In the genomic region with DNA sequence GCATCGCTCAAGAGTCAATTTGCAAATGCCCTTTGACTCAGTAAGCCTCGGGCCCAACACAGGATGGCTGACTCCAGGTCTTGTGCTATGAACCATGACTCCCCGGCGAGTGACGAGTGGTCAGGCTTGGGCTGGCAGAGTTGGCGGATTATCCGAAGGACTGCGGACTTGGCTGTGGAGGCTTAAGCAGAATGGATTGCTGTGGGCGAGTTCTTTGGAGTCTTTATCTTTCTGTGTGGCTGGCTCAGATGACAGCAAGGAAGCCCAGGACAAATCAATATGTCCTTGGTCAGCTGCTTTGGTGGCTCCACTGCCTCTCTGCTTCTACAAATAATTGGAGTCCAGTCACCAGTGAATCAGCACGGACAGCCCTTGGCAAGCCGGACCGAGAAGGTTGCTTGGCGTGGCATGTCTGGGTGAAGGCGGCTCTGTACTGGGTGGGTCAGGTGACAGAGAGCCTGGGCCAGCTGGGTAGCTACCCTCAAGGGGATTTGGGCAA, we compare ENCODE assay signal across 14 mouse cellular contexts. TPM values are rescaled to one million over a fixed set of nuclear protein-coding genes. Genes with fewer than 3 reads are reported as not detected.
DNase-seq lines count a peak whose midpoint lies in the region; ATAC-seq and TF ChIP-seq lines count a peak whose summit lies in the region.
"Had no signal": no experiment of that assay in that cellular context is flagged by ENCODE, and none has a peak within 500 bp of the region (broad histone marks: within the 10 kb centered on the region; RNA-seq: fewer than 3 reads in every experiment).

No protein-coding gene starts in this region.

- DNase-seq in liver, postnatal 0 days: peak; percentile 44
- no peak for DNase-seq in liver
- DNase-seq in adrenal gland, adult 2 months: peak; percentile 90
- DNase-seq in kidney, adult 18-20 months: peak; percentile 81
- DNase-seq in hindbrain, embryonic 14.5 days (ENCODE audit: low spot score): no peak
- DNase-seq in heart, adult 8-10 months (ENCODE audit: low spot score): no peak
- DNase-seq: cerebellum, adult 9-11 months; right cerebral cortex, postnatal 4 days had no signal

- 69% methylated on average over 14 of the region's 14 CpGs for WGBS in liver, postnatal 0 days (ENCODE audit: insufficient replicate concordance)
- WGBS in hindbrain, embryonic 14.5 days: 72% methylated on average over 14 of the region's 14 CpGs

- H3K4me2 ChIP-seq in liver, postnatal 0 days (ENCODE audit: low read depth, low read length): peak overlapping the region; percentile 32; the same call in 1 of the 2 replicates
- H3K4me2 ChIP-seq in myocyte (ENCODE audit: low read depth): peak overlapping the region; percentile 57
- no peak overlapping the region for H3K4me2 ChIP-seq in hindbrain, embryonic 14.5 days (replicated peaks)
- H3K4me2 ChIP-seq: liver, embryonic 15.5 days had no signal

- no peak for TF ChIP-seq EP300 in liver, postnatal 0 days (IDR thresholded peaks at IDR 0.05; ENCODE audit: low read depth)

- no peaks in the 10 kb centered on the region for H3K9me3 ChIP-seq in liver, postnatal 0 days (ENCODE audit: low read length)
- no peaks in the 10 kb centered on the region for H3K9me3 ChIP-seq in hindbrain, embryonic 14.5 days (ENCODE audit: control insufficient read depth, low read length)
- H3K9me3 ChIP-seq: forebrain, embryonic 10.5 days; liver, embryonic 15.5 days had no signal

- no peak overlapping the region for H3ac ChIP-seq in myocyte (ENCODE audit: control insufficient read depth, insufficient read length)

- ATAC-seq in liver, postnatal 0 days: peak; percentile 71
- ATAC-seq in hindbrain, embryonic 14.5 days (ENCODE audit: low FRiP score): no peak
- ATAC-seq: hindbrain, embryonic 16.5 days had no signal

- H3K79me2 ChIP-seq in myocyte (ENCODE audit: control insufficient read depth, insufficient read depth): no peaks in the 10 kb centered on the region

- H3K27me3 ChIP-seq in liver, postnatal 0 days (ENCODE audit: insufficient read depth, low read length): no peaks in the 10 kb centered on the region
- no peaks in the 10 kb centered on the region for H3K27me3 ChIP-seq in myocyte (ENCODE audit: control insufficient read depth, insufficient read depth, insufficient read length)
- no peaks in the 10 kb centered on the region for H3K27me3 ChIP-seq in hindbrain, embryonic 14.5 days (ENCODE audit: control insufficient read depth, insufficient read depth, low read length)
- H3K27me3 ChIP-seq: liver, embryonic 15.5 days had no signal

- no peak overlapping the region for H3K4me3 ChIP-seq in liver, postnatal 0 days (ENCODE audit: low read depth, low read length)
- H3K4me3 ChIP-seq in myocyte: no peak overlapping the region
- no peak overlapping the region for H3K4me3 ChIP-seq in hindbrain, embryonic 14.5 days (replicated peaks; ENCODE audit: low read length)
- H3K4me3 ChIP-seq: forebrain, embryonic 10.5 days; liver, embryonic 15.5 days had no signal

- TF ChIP-seq CTCF in liver, postnatal 0 days (IDR thresholded peaks at IDR 0.05; ENCODE audit: low read depth): no peak

- no peaks in the 10 kb centered on the region for H3K36me3 ChIP-seq in liver, postnatal 0 days (replicated peaks; ENCODE audit: insufficient read depth, low read length)
- H3K36me3 ChIP-seq in myocyte (ENCODE audit: control insufficient read depth, insufficient read depth): no peaks in the 10 kb centered on the region
- no peaks in the 10 kb centered on the region for H3K36me3 ChIP-seq in hindbrain, embryonic 14.5 days (replicated peaks; ENCODE audit: control insufficient read depth, insufficient read depth)
- H3K36me3 ChIP-seq: forebrain, embryonic 10.5 days; liver, embryonic 15.5 days had no signal

- H3K4me1 ChIP-seq in liver, postnatal 0 days (ENCODE audit: insufficient read depth): peaks cover 6% of the 10 kb centered on the region
- H3K4me1 ChIP-seq in hindbrain, embryonic 14.5 days (replicated peaks; ENCODE audit: control insufficient read depth, insufficient read depth, low read length): no peaks in the 10 kb centered on the region

- peak overlapping the region; percentile 85 for H3K27ac ChIP-seq in liver, postnatal 0 days (ENCODE audit: low read depth)
- H3K27ac ChIP-seq in hindbrain, embryonic 14.5 days: no peak overlapping the region
- H3K27ac ChIP-seq: forebrain, embryonic 10.5 days; liver, embryonic 15.5 days had no signal

- no peak overlapping the region; the same call in 1 of the 2 replicates for H3K9ac ChIP-seq in liver, postnatal 0 days (replicated peaks)
- H3K9ac ChIP-seq in hindbrain, embryonic 14.5 days: no peak overlapping the region
- H3K9ac ChIP-seq: liver, embryonic 15.5 days had no signal

- TF ChIP-seq POLR2A in myocyte (IDR thresholded peaks at IDR 0.05; ENCODE audit: insufficient read length, low read depth): no peak

TF ChIP-seq in myocyte, 11 proteins besides CTCF, POLR2A, EP300 and RAD21:
- TF ChIP-seq MYOG (IDR thresholded peaks at IDR 0.05; ENCODE audit: control insufficient read depth in 1 of 3, insufficient read depth in 1 of 3, insufficient read length in 2 of 3, low read depth in 2 of 3) (peak in 1 of 3 experiments; percentile 30), USF1 (IDR thresholded peaks at IDR 0.05; ENCODE audit: low read depth) (peak; percentile 6), SRF (IDR thresholded peaks at IDR 0.05; ENCODE audit: control insufficient read depth, insufficient read length, low read depth) (no peak)

RNA-seq across cellular contexts. Expression of gene Fam102a, which starts 7.6 kb away (rescaled TPM):
- polyA plus RNA-seq in liver, postnatal 0 days (2015; fragmentation: Nextera tagmentation; extraction: Ambion mirVana): 4.8 and 6.1 TPM in 2 replicates
- 10 to 100 TPM; 37.1 to 40.8 TPM for total RNA-seq in adrenal gland, adult 2 months (2021)
- 40.2 and 43.1 TPM in 2 replicates for polyA plus RNA-seq in adrenal gland, adult 2 months (2012; rRNA removed)
- 1.7 TPM for polyA plus RNA-seq in myocyte (2012; fragmentation: generic; extraction: Trizol)
- 7.8 and 8.3 TPM in 2 replicates for polyA plus RNA-seq in hindbrain, embryonic 14.5 days (2014; fragmentation: Nextera tagmentation; extraction: Ambion mirVana)
- total RNA-seq in heart, adult 8-10 months (2022): 10 to 100 TPM in 1 of 4 experiments, 1 to 10 TPM in 3; 6.8 to 10.9 (median 8.6) TPM

RNA-seq across cellular contexts. Expression of gene Dpm2, which starts 43.1 kb away (rescaled TPM):
- polyA plus RNA-seq in liver, postnatal 0 days (2015; fragmentation: Nextera tagmentation; extraction: Ambion mirVana): 37.0 and 41.7 TPM in 2 replicates
- total RNA-seq in adrenal gland, adult 2 months (2021): 10 to 100 TPM; 52.7 to 67.4 TPM
- 160 and 165 TPM in 2 replicates for polyA plus RNA-seq in adrenal gland, adult 2 months (2012; rRNA removed)
- polyA plus RNA-seq in myocyte (2012; fragmentation: generic; extraction: Trizol): 47.5 TPM
- 132 and 141 TPM in 2 replicates for polyA plus RNA-seq in hindbrain, embryonic 14.5 days (2014; fragmentation: Nextera tagmentation; extraction: Ambion mirVana)
- total RNA-seq in heart, adult 8-10 months (2022): 10 to 100 TPM; 16.5 to 22.2 (median 18.6) TPM

RNA-seq across cellular contexts. Expression of gene Pip5kl1, which starts 47.1 kb away (rescaled TPM):
- not detected in 2 replicates for polyA plus RNA-seq in liver, postnatal 0 days (2015; fragmentation: Nextera tagmentation; extraction: Ambion mirVana)
- total RNA-seq in adrenal gland, adult 2 months (2021): under 1 TPM in 1 of 2 experiments, not detected in 1; 0.29 TPM
- polyA plus RNA-seq in adrenal gland, adult 2 months (2012; rRNA removed): 0.10 TPM in 1 of 2 replicates, not detected in the other
- polyA plus RNA-seq in myocyte (2012; fragmentation: generic; extraction: Trizol): 0.10 TPM
- 11.6 and 12.6 TPM in 2 replicates for polyA plus RNA-seq in hindbrain, embryonic 14.5 days (2014; fragmentation: Nextera tagmentation; extraction: Ambion mirVana)
- under 1 TPM in 1 of 4 experiments, not detected in 3; 0.34 TPM for total RNA-seq in heart, adult 8-10 months (2022)
- total RNA-seq: gastrocnemius, adult 8-10 months had no signal
- polyA plus RNA-seq: liver, embryonic 15.5 days had no signal

RNA-seq across cellular contexts. Expression of gene 9430097D07Rik, which starts 48.0 kb away (rescaled TPM):
- polyA plus RNA-seq in liver, postnatal 0 days (2015; fragmentation: Nextera tagmentation; extraction: Ambion mirVana): not detected in 2 replicates
- not detected for total RNA-seq in adrenal gland, adult 2 months (2021)
- polyA plus RNA-seq in adrenal gland, adult 2 months (2012; rRNA removed): not detected in 2 replicates
- 0.04 TPM for polyA plus RNA-seq in myocyte (2012; fragmentation: generic; extraction: Trizol)
- polyA plus RNA-seq in hindbrain, embryonic 14.5 days (2014; fragmentation: Nextera tagmentation; extraction: Ambion mirVana): 0.48 and 0.81 TPM in 2 replicates
- total RNA-seq in heart, adult 8-10 months (2022): not detected
- total RNA-seq: gastrocnemius, adult 8-10 months had no signal
- polyA plus RNA-seq: heart, embryonic 16.5 days; liver, embryonic 15.5 days had no signal

RNA-seq across cellular contexts. Expression of gene St6galnac4, which starts 59.4 kb away (rescaled TPM):
- 4.3 and 5.8 TPM in 2 replicates for polyA plus RNA-seq in liver, postnatal 0 days (2015; fragmentation: Nextera tagmentation; extraction: Ambion mirVana)
- total RNA-seq in adrenal gland, adult 2 months (2021): 10 to 100 TPM in 1 of 2 experiments, 1 to 10 TPM in 1; 5.6 to 14.5 TPM
- polyA plus RNA-seq in adrenal gland, adult 2 months (2012; rRNA removed): 15.4 and 18.5 TPM in 2 replicates
- polyA plus RNA-seq in myocyte (2012; fragmentation: generic; extraction: Trizol): 75.4 TPM
- 32.3 and 36.8 TPM in 2 replicates for polyA plus RNA-seq in hindbrain, embryonic 14.5 days (2014; fragmentation: Nextera tagmentation; extraction: Ambion mirVana)
- 10 to 100 TPM; 15.6 to 23.2 (median 20.7) TPM for total RNA-seq in heart, adult 8-10 months (2022)

Comparison
In these comparisons a context has a peak if more than half of its experiments do, and no peak if none do; other contexts are left out.
1. DNase-seq: peak in liver, postnatal 0 days (single experiment), adrenal gland, adult 2 months (single experiment) and kidney, adult 18-20 months (single experiment); none in liver (single experiment), hindbrain, embryonic 14.5 days (single experiment) and heart, adult 8-10 months (single experiment).
2. RNA of gene Pip5kl1, which starts 47.1 kb away (polyA plus RNA-seq): 11.6 to 12.6 TPM in hindbrain, embryonic 14.5 days; 0.10 TPM in adrenal gland, adult 2 months, 0.10 TPM in myocyte (single experiment) and not detected in liver, postnatal 0 days; every median in the first group is over 10 times any median in the second.